Mouse (Mus musculus): ENCODE measurements around the gene Cfap61. TPM values are rescaled to one million over a fixed set of nuclear protein-coding genes. Genes with fewer than 3 reads are reported as not detected.

Cfap61 gene
- polyA plus RNA-seq, 1 experiment from 2014 or later: not detected

- ATAC-seq (no peak), DNase-seq (no peak)
- H3K4me1 ChIP-seq (ENCODE audit: insufficient read depth): no peaks in the 10 kb centered on the region
- no peak overlapping the region for H3K4me3 ChIP-seq (ENCODE audit: low read depth, low read length)
- H3K4me2 ChIP-seq (ENCODE audit: low read depth, low read length): no peak overlapping the region
- no peak overlapping the region for H3K27ac ChIP-seq (ENCODE audit: low read depth)
- H3K9me3 ChIP-seq (ENCODE audit: low read length): no peaks in the 10 kb centered on the region
- H3K36me3 ChIP-seq (replicated peaks; ENCODE audit: insufficient read depth, low read length): peaks cover 8% of the 10 kb centered on the region; the same call in 1 of the 2 replicates
- TF ChIP-seq CTCF (IDR thresholded peaks at IDR 0.05; ENCODE audit: low read depth) (no peak), EP300 (IDR thresholded peaks at IDR 0.05; ENCODE audit: low read depth) (no peak)
- no peaks in the 10 kb centered on the region for H3K27me3 ChIP-seq (ENCODE audit: insufficient read depth, low read length)
- no peak overlapping the region for H3K9ac ChIP-seq (replicated peaks)
- WGBS (ENCODE audit: insufficient replicate concordance): 82% methylated on average over 7 of the region's 7 CpGs
Observed at GRCm38 (mm10) chr2:146245401-146245800, 310.8 kb downstream of the Cfap61 start.

- Histone ChIP-seq H3K4me1 (ENCODE audit: insufficient read depth) (no peaks in the 10 kb centered on the region), H3K4me2 (ENCODE audit: low read depth, low read length) (no peak overlapping the region), H3K27ac (ENCODE audit: low read depth) (no peak overlapping the region), H3K36me3 (replicated peaks; ENCODE audit: insufficient read depth, low read length) (0 out of 2 replicates have a peak, but pooled peaks cover 8% of the 10 kb centered on the region), H3K9ac (replicated peaks) (no peak overlapping the region), H3K4me3 (ENCODE audit: low read depth, low read length) (no peak overlapping the region), H3K27me3 (ENCODE audit: insufficient read depth, low read length) (no peaks in the 10 kb centered on the region), H3K9me3 (ENCODE audit: low read length) (no peaks in the 10 kb centered on the region)
- ATAC-seq (no peak), DNase-seq (no peak)
- 83% methylated on average over 4 of the region's 4 CpGs for WGBS (ENCODE audit: insufficient replicate concordance)
- no peak for TF ChIP-seq CTCF (IDR thresholded peaks at IDR 0.05; ENCODE audit: low read depth)
- TF ChIP-seq EP300 (IDR thresholded peaks at IDR 0.05; ENCODE audit: low read depth): no peak
Observed at GRCm38 (mm10) chr2:146246409-146247075, 312.0 kb downstream of the Cfap61 start.

- no peaks in the 10 kb centered on the region for H3K4me1 ChIP-seq (ENCODE audit: insufficient read depth)
- no peak overlapping the region for H3K9ac ChIP-seq (replicated peaks)
- TF ChIP-seq EP300 (IDR thresholded peaks at IDR 0.05; ENCODE audit: low read depth) (no peak), CTCF (IDR thresholded peaks at IDR 0.05; ENCODE audit: low read depth) (no peak)
- H3K4me3 ChIP-seq (ENCODE audit: low read depth, low read length): no peak overlapping the region
- H3K27ac ChIP-seq (ENCODE audit: low read depth): no peak overlapping the region
- H3K36me3 ChIP-seq (replicated peaks; ENCODE audit: insufficient read depth, low read length): 0 out of 2 replicates have a peak, but pooled peaks cover 8% of the 10 kb centered on the region
- no peak for DNase-seq
- ATAC-seq: no peak
- H3K9me3 ChIP-seq (ENCODE audit: low read length): no peaks in the 10 kb centered on the region
- no peaks in the 10 kb centered on the region for H3K27me3 ChIP-seq (ENCODE audit: insufficient read depth, low read length)
- no peak overlapping the region for H3K4me2 ChIP-seq (ENCODE audit: low read depth, low read length)
- WGBS (ENCODE audit: insufficient replicate concordance): 43% methylated on average over 6 of the region's 6 CpGs
Observed at GRCm38 (mm10) chr2:146247576-146247975, 313.0 kb downstream of the Cfap61 start.

GRCm38 (mm10) chr2:146249033-146249432 is 314.4 kb downstream of the Cfap61 start:
- Histone ChIP-seq H3K27ac (ENCODE audit: low read depth) (no peak overlapping the region), H3K4me1 (ENCODE audit: insufficient read depth) (no peaks in the 10 kb centered on the region), H3K4me2 (ENCODE audit: low read depth, low read length) (no peak overlapping the region), H3K4me3 (ENCODE audit: low read depth, low read length) (no peak overlapping the region), H3K36me3 (replicated peaks; ENCODE audit: insufficient read depth, low read length) (0 out of 2 replicates have a peak, but pooled peaks cover 15% of the 10 kb centered on the region), H3K9me3 (ENCODE audit: low read length) (no peaks in the 10 kb centered on the region), H3K9ac (replicated peaks) (no peak overlapping the region), H3K27me3 (ENCODE audit: insufficient read depth, low read length) (no peaks in the 10 kb centered on the region)
- 84% methylated on average over 7 of the region's 7 CpGs for WGBS (ENCODE audit: insufficient replicate concordance)
- DNase-seq: no peak
- no peak for ATAC-seq
- TF ChIP-seq EP300 (IDR thresholded peaks at IDR 0.05; ENCODE audit: low read depth) (no peak), CTCF (IDR thresholded peaks at IDR 0.05; ENCODE audit: low read depth) (no peak)

GRCm38 (mm10) chr2:146250236-146250904 is 315.8 kb downstream of the Cfap61 start:
- H3K9ac ChIP-seq (replicated peaks): no peak overlapping the region
- ATAC-seq (no peak), DNase-seq (no peak)
- H3K4me1 ChIP-seq (ENCODE audit: insufficient read depth): no peaks in the 10 kb centered on the region
- TF ChIP-seq EP300 (IDR thresholded peaks at IDR 0.05; ENCODE audit: low read depth) (no peak), CTCF (IDR thresholded peaks at IDR 0.05; ENCODE audit: low read depth) (no peak)
- WGBS (ENCODE audit: insufficient replicate concordance): 74% methylated on average over 6 of the region's 6 CpGs
- no peak overlapping the region for H3K4me3 ChIP-seq (ENCODE audit: low read depth, low read length)
- H3K4me2 ChIP-seq (ENCODE audit: low read depth, low read length): no peak overlapping the region
- H3K9me3 ChIP-seq (ENCODE audit: low read length): no peaks in the 10 kb centered on the region
- H3K27ac ChIP-seq (ENCODE audit: low read depth): no peak overlapping the region
- 0 out of 2 replicates have a peak, but pooled peaks cover 15% of the 10 kb centered on the region for H3K36me3 ChIP-seq (replicated peaks; ENCODE audit: insufficient read depth, low read length)
- no peaks in the 10 kb centered on the region for H3K27me3 ChIP-seq (ENCODE audit: insufficient read depth, low read length)

- Histone ChIP-seq H3K9ac (replicated peaks) (no peak overlapping the region), H3K4me2 (ENCODE audit: low read depth, low read length) (no peak overlapping the region), H3K4me1 (ENCODE audit: insufficient read depth) (no peaks in the 10 kb centered on the region), H3K27ac (ENCODE audit: low read depth) (no peak overlapping the region), H3K9me3 (ENCODE audit: low read length) (no peaks in the 10 kb centered on the region), H3K4me3 (ENCODE audit: low read depth, low read length) (no peak overlapping the region), H3K27me3 (ENCODE audit: insufficient read depth, low read length) (no peaks in the 10 kb centered on the region), H3K36me3 (replicated peaks; ENCODE audit: insufficient read depth, low read length) (0 out of 2 replicates have a peak, but pooled peaks cover 7% of the 10 kb centered on the region)
- 70% methylated on average over 1 of the region's 1 CpGs for WGBS (ENCODE audit: insufficient replicate concordance)
- TF ChIP-seq CTCF (IDR thresholded peaks at IDR 0.05; ENCODE audit: low read depth) (no peak), EP300 (IDR thresholded peaks at IDR 0.05; ENCODE audit: low read depth) (no peak)
- DNase-seq (no peak), ATAC-seq (no peak)
Observed at GRCm38 (mm10) chr2:146254387-146254786, 319.8 kb downstream of the Cfap61 start.

Data from liver, postnatal 0 days (tissue).